Mouse (Mus musculus) limb, embryonic 13.5 days (tissue): ENCODE results near the gene Ralb. TPM values are rescaled to one million over a fixed set of nuclear protein-coding genes. Genes with fewer than 3 reads are reported as not detected.

Experiments
- ATAC-seq: fragments of 200-750 bp; cut with Nextera tagmentation; 2 replicates; pipeline ENCODE4 v1.8.0; 2017; ENCODE audit warnings: low read depth, moderate number of reproducible peaks, moderate TSS enrichment; ENCODE audit not compliant: low FRiP score
- H3K27ac ChIP-seq: fragments of 300-500 bp; sonication (generic); 2 replicates; pipeline ENCODE4 v1.5.1; 2015; ENCODE audit warnings: inconsistent platforms, mild to moderate bottlenecking, moderate library complexity
- H3K27me3 ChIP-seq: fragments of 300-500 bp; sonication (generic); 2 replicates; pipeline ENCODE4 v1.6.1; 2015; ENCODE audit warnings: mild to moderate bottlenecking, inconsistent platforms
- H3K36me3 ChIP-seq: fragments of 300-500 bp; sonication (generic); 2 replicates; pipeline ENCODE4 v1.6.1; 2015; ENCODE audit warnings: inconsistent platforms, mild to moderate bottlenecking, moderate library complexity
- H3K4me1 ChIP-seq: fragments of 300-500 bp; sonication (generic); 2 replicates; pipeline ENCODE4 v1.6.1; 2015; ENCODE audit warnings: inconsistent platforms
- H3K4me2 ChIP-seq: fragments of 300-500 bp; sonication (generic); replicated peaks from 2 replicates; pipeline ENCODE4 v1.6.1; 2015; ENCODE audit warnings: inconsistent platforms, mild to moderate bottlenecking, moderate library complexity
- H3K4me3 ChIP-seq: fragments of 300-500 bp; sonication (generic); 2 replicates; pipeline ENCODE4 v1.5.1; 2015; ENCODE audit warnings: moderate library complexity, mild to moderate bottlenecking, inconsistent platforms
- H3K9ac ChIP-seq: fragments of 300-500 bp; sonication (generic); 2 replicates; pipeline ENCODE4 v1.6.1; 2015; ENCODE audit warnings: mild to moderate bottlenecking, inconsistent platforms
- H3K9me3 ChIP-seq: fragments of 300-500 bp; sonication (generic); 2 replicates; pipeline ENCODE4 v1.6.1; 2016; ENCODE audit warnings: inconsistent platforms
- WGBS: fragments of 180-500 bp; shearing (Covaris S2); methylation state at CpG from one replicate; pipeline ENCODE4 v1.1.7; 2015; 5-methylcytosine and 5-hydroxymethylcytosine counted together
- polyA plus RNA-seq: library from polyadenylated mRNA; unstranded; fragments of >200 nt; fragmentation: Nextera tagmentation; extraction: Ambion mirVana; gene quantifications from 2 replicates; pipeline ENCODE4 v1.2.1, GENCODE M21; 2015

The Ralb gene
- polyA plus RNA-seq, 1 experiment from 2014 or later, result 129 TPM

DNA sequence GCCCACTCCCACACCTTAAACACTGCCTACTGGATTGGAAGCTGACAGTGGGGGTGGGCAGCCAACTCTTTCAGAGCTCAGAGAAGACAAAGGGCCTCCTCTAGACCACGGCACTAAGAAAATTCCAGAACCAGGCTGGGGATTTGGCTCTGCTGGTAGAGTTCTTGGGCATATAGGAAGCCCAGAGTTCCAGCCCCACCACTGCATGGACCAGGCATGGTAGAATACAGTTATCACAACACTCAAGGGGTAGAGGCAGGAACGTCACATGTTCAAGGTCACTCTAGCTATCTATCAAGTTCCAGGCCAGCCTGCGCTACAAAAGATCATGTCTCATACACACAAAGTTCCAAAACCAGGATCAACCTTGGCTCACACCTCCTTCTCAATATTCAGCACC lies 1.4 kb downstream of the Ralb start:
- Histone ChIP-seq H3K9me3 (peaks cover 4% of the 10 kb centered on the region; the same call in 1 of the 2 replicates), H3K4me2 (peak overlapping the region; percentile 79), H3K27me3 (no peaks in the 10 kb centered on the region), H3K4me3 (peak overlapping the region; percentile 74), H3K36me3 (peaks cover 22% of the 10 kb centered on the region), H3K4me1 (peaks cover 28% of the 10 kb centered on the region), H3K27ac (no peak overlapping the region), H3K9ac (peak overlapping the region; percentile 84; the same call in 1 of the 2 replicates)
- no peak for ATAC-seq
- WGBS, result 80% methylated on average over 3 of the region's 3 CpGs

DNA sequence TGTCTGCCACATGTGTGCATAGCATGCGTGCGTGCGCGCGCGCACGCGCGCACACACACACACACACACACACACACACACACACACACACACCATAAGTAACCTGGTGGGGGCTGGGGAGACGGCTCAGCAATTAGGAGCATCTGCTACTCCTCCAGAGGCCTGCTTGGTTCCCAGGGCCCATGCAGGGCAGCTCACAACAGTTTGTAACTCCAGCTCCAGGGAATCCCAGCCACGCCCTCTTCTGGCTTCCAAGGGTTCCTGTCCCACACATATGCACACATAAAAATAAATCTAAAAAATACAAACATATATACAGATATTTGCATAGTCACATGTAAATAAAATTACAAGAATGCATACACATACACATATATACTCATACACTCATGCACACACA lies 1.9 kb downstream of the Ralb start:
- H3K36me3 ChIP-seq, result peaks cover 22% of the 10 kb centered on the region
- H3K9ac ChIP-seq, result no peak overlapping the region
- H3K9me3 ChIP-seq, result peaks cover 4% of the 10 kb centered on the region; the same call in 1 of the 2 replicates
- ATAC-seq, result no peak
- peak overlapping the region; percentile 79 for H3K4me2 ChIP-seq
- no peaks in the 10 kb centered on the region for H3K27me3 ChIP-seq
- H3K4me3 ChIP-seq, result peak overlapping the region; percentile 74; the same call in 1 of the 2 replicates
- WGBS, result 90% methylated on average over 11 of the region's 11 CpGs
- H3K4me1 ChIP-seq, result peaks cover 28% of the 10 kb centered on the region
- no peak overlapping the region for H3K27ac ChIP-seq

DNA sequence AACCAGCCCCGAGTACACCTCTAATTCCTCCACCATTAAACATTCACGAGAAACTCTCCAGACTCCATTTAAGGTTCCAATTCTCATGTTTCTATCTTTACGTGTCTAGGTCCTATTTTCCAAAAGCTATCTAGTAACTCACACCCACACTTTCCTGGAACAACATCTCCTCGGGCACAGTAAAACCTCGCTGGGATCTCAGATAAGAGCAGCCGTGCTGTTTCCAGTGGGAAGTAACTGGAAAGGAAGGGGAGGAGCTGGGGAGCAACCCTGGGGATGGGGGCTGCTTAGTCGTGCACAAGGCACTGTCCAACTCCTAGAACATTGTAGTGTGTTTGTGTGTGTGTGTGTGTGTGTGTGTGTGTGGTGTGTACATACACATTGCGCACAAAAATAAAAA lies 2.7 kb downstream of the Ralb start:
- Histone ChIP-seq H3K4me1 (peaks cover 28% of the 10 kb centered on the region), H3K4me2 (no peak overlapping the region), H3K27ac (no peak overlapping the region), H3K9ac (no peak overlapping the region), H3K36me3 (peaks cover 22% of the 10 kb centered on the region), H3K9me3 (peaks cover 4% of the 10 kb centered on the region; the same call in 1 of the 2 replicates), H3K4me3 (no peak overlapping the region), H3K27me3 (no peaks in the 10 kb centered on the region)
- no peak for ATAC-seq
- WGBS, result 75% methylated on average over 8 of the region's 8 CpGs

DNA sequence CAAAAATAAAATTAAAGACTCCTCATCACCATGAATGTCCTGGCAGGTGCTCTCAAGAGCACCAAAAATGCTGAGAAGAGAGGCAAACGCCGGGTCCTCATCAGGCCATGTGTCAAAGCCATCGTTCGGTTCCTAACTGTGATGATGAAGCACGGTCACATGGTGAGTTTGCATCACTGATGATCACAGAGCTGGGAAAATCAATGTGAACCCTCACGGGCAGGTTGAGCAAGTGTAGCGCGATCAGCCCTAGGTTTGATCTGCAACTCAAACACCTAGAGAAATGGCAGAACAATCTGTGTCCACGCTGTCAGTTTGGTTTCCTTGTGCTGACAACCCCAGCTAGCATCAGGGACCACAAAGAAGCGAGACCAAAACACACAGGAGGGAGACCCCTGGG lies 5.1 kb downstream of the Ralb start:
- no peaks in the 10 kb centered on the region for H3K27me3 ChIP-seq
- H3K27ac ChIP-seq, result no peak overlapping the region
- no peak overlapping the region for H3K4me2 ChIP-seq
- H3K36me3 ChIP-seq, result peaks cover 22% of the 10 kb centered on the region
- no peak for ATAC-seq
- 88% methylated on average over 10 of the region's 10 CpGs for WGBS
- no peak overlapping the region for H3K4me3 ChIP-seq
- peaks cover 24% of the 10 kb centered on the region for H3K4me1 ChIP-seq
- H3K9me3 ChIP-seq, result peaks cover 4% of the 10 kb centered on the region; the same call in 1 of the 2 replicates
- no peak overlapping the region for H3K9ac ChIP-seq

DNA sequence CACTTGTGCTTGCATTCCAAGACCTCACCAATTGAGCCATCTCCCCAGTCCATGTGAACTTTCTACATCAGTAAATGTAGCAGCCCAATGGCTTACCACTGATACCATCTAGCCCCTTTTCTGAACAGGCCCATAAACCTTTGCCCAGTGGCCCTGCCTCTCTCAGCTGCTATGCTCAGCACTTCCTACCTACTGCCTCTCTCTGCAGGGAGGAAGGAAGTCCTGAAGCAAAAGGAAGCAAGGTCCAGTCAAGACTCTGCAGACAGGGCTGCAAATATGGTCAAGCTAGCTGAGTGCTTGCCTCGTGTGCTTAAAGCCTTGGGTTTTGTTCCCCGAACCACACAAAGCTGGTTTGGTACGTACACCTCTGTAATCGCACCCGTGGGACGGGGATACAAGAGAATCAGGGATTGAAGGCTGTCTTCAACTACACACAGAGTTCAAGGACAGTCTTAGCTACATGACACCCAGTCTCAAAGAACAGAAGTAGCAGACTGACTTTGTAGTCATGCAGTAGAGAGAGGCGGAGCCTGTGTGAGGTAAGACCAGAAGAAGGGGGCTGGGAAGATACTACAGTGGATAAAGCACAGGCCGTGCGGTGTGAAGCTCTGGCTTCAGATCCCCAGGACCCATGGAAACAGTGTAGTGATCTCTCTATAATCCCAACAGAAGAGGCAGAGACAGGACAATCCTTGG lies 5.9 kb downstream of the Ralb start:
- Histone ChIP-seq H3K27ac (peak overlapping the region; percentile 15; the same call in 1 of the 2 replicates), H3K9me3 (peaks cover 4% of the 10 kb centered on the region; the same call in 1 of the 2 replicates), H3K27me3 (no peaks in the 10 kb centered on the region), H3K4me3 (no peak overlapping the region), H3K36me3 (peaks cover 22% of the 10 kb centered on the region), H3K9ac (no peak overlapping the region), H3K4me1 (peaks cover 27% of the 10 kb centered on the region), H3K4me2 (no peak overlapping the region)
- ATAC-seq, result no peak
- WGBS, result 83% methylated on average over 9 of the region's 9 CpGs

DNA sequence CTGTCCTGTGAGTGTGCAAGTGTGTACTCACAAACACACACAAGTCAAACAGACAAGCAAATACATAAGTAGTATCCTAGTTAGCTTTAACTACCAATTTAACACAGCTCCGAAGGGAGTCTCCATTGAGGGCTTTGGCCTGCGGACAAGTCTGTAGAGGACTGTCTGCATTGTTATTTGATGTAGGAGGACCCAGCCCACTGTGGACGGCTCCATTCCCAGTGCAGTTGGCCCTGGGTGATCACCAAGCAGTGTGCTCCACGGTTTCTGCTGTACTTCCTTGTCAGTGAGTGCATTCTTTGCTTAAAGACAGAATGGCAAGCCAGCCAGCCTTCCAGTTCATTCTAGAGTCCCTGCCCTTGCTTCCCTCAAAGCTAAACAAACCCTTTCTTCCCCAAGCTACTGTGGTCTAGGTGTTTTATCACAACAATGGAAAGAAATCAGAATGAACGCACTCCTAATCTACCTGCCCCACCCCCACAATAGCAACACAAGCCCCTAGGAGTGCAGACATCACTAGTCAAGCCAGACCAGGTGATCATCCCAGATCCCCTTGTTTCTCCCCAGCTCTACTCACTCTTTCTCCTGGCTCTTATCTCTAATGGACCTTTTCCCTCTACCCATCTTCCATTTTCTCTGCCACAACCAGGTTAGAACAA lies 7.1 kb downstream of the Ralb start:
- WGBS, result 77% methylated on average over 5 of the region's 5 CpGs

DNA sequence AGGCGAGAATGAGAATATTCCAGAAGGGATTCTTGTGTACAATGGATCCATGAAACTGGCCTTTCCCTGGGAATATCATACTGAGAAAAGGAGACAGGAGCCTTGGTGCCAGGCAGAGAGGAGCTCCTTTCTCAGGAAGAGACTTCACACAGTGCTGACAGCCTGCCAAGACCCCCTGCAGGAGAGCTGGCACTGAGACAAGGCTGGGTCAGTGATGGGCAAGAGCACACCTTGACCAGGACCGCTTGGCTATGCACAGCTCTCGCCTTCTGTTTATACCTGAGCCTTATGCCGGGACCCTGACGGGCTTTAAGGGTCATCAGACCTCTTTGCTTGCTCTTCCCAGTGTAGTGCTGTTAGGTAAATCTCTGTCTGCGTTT lies 9.2 kb downstream of the Ralb start:
- Histone ChIP-seq H3K27me3 (no peaks in the 10 kb centered on the region), H3K9me3 (no peaks in the 10 kb centered on the region), H3K4me2 (no peak overlapping the region), H3K4me1 (peaks cover 42% of the 10 kb centered on the region), H3K4me3 (no peak overlapping the region), H3K9ac (no peak overlapping the region), H3K27ac (no peak overlapping the region), H3K36me3 (peaks cover 8% of the 10 kb centered on the region; the same call in 1 of the 2 replicates)
- WGBS, result 91% methylated on average over 6 of the region's 6 CpGs
- no peak for ATAC-seq

More for the DNA sequence above, 7.1 kb downstream of the Ralb start:
- Histone ChIP-seq H3K36me3 (peaks cover 22% of the 10 kb centered on the region), H3K27ac (no peak overlapping the region), H3K4me2 (no peak overlapping the region), H3K9ac (no peak overlapping the region), H3K9me3 (peaks cover 4% of the 10 kb centered on the region; the same call in 1 of the 2 replicates), H3K4me1 (peaks cover 25% of the 10 kb centered on the region), H3K4me3 (no peak overlapping the region), H3K27me3 (no peaks in the 10 kb centered on the region)
- ATAC-seq, result no peak

DNA sequence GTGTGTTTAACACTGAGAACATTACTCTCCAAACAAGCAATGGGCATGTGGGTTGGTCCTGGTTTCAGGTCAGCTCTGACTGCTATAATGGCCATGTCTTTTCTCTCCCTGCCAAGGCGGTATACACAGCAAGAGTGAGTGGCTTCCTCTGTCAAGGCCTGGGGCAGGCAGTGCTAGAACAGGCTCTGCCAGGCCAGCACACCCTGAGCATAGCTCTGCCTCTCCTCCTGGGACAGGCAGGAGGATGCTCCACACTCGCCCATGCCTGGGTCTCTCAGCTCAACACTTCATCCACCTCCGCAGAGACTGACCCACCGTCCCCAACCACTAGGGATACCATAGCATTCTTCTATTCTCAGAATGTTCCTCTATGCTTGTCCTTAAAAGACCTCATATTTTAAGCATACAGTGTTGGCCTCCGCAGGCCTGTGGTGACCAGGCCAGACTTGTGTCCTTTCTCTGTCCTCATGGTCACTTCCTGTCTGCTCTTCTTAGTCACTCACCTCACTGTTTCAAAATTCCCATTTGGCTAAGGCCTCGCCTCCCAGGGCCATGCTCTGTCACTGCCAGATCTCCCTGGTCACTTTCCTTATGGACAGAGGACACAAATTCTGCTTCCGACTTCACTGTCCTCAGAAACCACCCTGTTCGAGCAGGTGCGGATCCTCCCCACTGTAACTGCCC lies 9.7 kb downstream of the Ralb start:
- no peak overlapping the region for H3K4me2 ChIP-seq
- H3K27ac ChIP-seq, result no peak overlapping the region
- H3K36me3 ChIP-seq, result peaks cover 6% of the 10 kb centered on the region; the same call in 1 of the 2 replicates
- peaks cover 47% of the 10 kb centered on the region for H3K4me1 ChIP-seq
- no peaks in the 10 kb centered on the region for H3K27me3 ChIP-seq
- WGBS, result 95% methylated on average over 9 of the region's 9 CpGs
- no peaks in the 10 kb centered on the region for H3K9me3 ChIP-seq
- no peak overlapping the region for H3K9ac ChIP-seq
- H3K4me3 ChIP-seq, result no peak overlapping the region
- no peak for ATAC-seq

DNA sequence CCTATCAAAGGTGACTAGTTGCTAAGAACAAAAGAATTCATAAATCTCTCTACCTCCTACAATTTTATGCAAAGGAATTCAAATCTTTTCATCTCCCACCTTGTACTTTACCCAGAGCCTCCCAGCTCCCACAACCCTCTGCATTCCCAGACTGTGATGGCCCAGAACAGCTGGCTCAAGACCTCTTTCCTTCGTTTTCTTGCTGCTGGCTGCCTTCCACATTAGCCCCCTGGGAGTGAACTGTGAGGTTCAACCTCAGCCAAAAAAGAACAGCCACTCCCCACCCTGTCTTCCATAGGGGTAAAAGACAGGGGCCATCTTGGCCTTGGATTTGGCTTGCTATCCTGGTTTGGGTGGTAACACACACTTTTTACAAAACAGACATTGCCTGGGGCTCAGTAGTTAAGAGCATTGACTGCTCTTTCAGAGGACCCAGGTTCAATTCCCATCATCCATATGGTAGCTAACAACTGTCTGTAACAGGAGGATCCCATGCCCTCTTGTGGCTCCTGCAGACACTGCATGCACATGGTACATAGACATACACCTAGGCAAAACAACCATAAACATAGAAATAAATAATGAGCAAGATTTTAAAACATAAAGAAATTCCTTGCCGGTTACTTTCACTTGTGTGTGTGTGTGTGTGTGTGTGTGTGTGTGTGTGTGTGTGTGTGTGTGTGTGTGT lies 10.4 kb downstream of the Ralb start:
- WGBS, result 51% methylated on average over 2 of the region's 2 CpGs
- peaks cover 2% of the 10 kb centered on the region; the same call in 1 of the 2 replicates for H3K36me3 ChIP-seq
- no peaks in the 10 kb centered on the region for H3K27me3 ChIP-seq
- no peak overlapping the region for H3K4me3 ChIP-seq
- 0 out of 2 replicates have a peak, but pooled peaks have one; percentile 24 for ATAC-seq
- H3K9me3 ChIP-seq, result no peaks in the 10 kb centered on the region
- H3K27ac ChIP-seq, result peak overlapping the region; percentile 8; the same call in 1 of the 2 replicates
- H3K9ac ChIP-seq, result no peak overlapping the region
- peaks cover 51% of the 10 kb centered on the region for H3K4me1 ChIP-seq
- no peak overlapping the region for H3K4me2 ChIP-seq

DNA sequence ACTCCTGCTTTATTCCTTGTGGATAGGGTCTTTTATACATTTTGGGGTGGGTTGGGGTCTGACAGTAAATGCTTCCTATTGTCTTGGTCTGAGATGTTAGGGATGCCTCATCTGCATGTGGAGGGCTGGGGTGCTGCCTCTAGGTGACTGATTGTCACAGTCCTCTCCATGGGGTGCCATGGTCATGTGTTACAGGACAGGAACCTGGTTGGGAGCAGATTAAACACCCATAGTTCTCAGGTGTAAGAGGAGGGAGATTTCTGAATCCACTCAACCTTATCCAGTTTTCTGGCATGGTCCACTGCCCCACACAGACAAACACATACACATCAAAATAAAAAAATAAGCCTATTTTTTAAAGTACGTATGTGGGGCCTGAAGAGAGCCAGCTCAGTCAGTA lies 12.1 kb downstream of the Ralb start:
- WGBS, result 63% methylated on average over 1 of the region's 1 CpGs

DNA sequence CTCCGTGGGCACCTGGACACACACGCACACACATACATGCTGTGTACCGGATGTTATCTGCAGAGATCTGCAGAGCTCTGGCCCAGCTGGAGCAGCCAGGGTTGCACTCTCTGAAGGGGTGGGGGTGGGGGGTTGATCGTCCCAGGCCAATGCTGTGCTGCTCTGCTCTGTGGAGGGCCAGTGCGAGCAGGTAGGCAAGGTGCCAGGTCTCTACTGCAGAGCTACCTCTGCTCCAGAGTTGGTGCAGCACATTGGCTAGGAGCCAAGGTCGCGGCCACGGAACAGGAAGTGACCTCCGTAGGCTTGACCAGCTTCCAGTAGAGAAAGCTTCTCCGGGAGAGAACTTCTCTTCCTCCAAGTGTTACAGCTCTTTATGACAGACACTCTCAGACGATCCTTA lies 12.5 kb downstream of the Ralb start:
- Histone ChIP-seq H3K36me3 (no peaks in the 10 kb centered on the region), H3K4me1 (peaks cover 60% of the 10 kb centered on the region), H3K9me3 (no peaks in the 10 kb centered on the region), H3K9ac (no peak overlapping the region; the same call in 1 of the 2 replicates), H3K27me3 (no peaks in the 10 kb centered on the region), H3K27ac (peak overlapping the region; percentile 44; the same call in 1 of the 2 replicates), H3K4me2 (no peak overlapping the region; the same call in 1 of the 2 replicates), H3K4me3 (no peak overlapping the region)
- peak; percentile 37; the same call in 1 of the 2 replicates for ATAC-seq
- WGBS, result 33% methylated on average over 11 of the region's 11 CpGs

More for the DNA sequence above, 12.1 kb downstream of the Ralb start:
- Histone ChIP-seq H3K4me1 (peaks cover 56% of the 10 kb centered on the region), H3K9me3 (no peaks in the 10 kb centered on the region), H3K4me2 (no peak overlapping the region; the same call in 1 of the 2 replicates), H3K4me3 (no peak overlapping the region), H3K9ac (no peak overlapping the region), H3K36me3 (no peaks in the 10 kb centered on the region), H3K27ac (peak overlapping the region; percentile 44; the same call in 1 of the 2 replicates), H3K27me3 (no peaks in the 10 kb centered on the region)
- ATAC-seq, result no peak
